14 mouse cellular contexts compared by ENCODE assay signal in genomic region chr17:83902091-83902490, GRCm38 (mm10). TPM values are rescaled to one million over a fixed set of nuclear protein-coding genes. Genes with fewer than 3 reads are reported as not detected.
DNase-seq lines count a peak whose midpoint lies in the region; ATAC-seq and TF ChIP-seq lines count a peak whose summit lies in the region.
"Had no signal": no experiment of that assay in that cellular context is flagged by ENCODE, and none has a peak within 500 bp of the region (broad histone marks: within the 10 kb centered on the region; RNA-seq: fewer than 3 reads in every experiment).

No protein-coding gene starts in this region.

- 0 out of 2 replicates have a peak overlapping the region, but pooled peaks have one; percentile 24 for H3K9ac ChIP-seq in hindbrain, embryonic 13.5 days
- H3K9ac ChIP-seq in hindbrain, embryonic 16.5 days (ENCODE audit: low read depth, low read length) = no peak overlapping the region
- H3K9ac ChIP-seq in CH12.LX (ENCODE audit: insufficient read depth, low read depth) = no peak overlapping the region
- no peak overlapping the region for H3K9ac ChIP-seq in embryonic facial prominence, embryonic 12.5 days

- H3K9me3 ChIP-seq in hindbrain, embryonic 13.5 days = no peaks in the 10 kb centered on the region
- H3K9me3 ChIP-seq in hindbrain, embryonic 16.5 days (ENCODE audit: control insufficient read depth, low read length) = no peaks in the 10 kb centered on the region
- H3K9me3 ChIP-seq in CH12.LX (replicated peaks; ENCODE audit: low read length) = no peaks in the 10 kb centered on the region
- no peaks in the 10 kb centered on the region for H3K9me3 ChIP-seq in embryonic facial prominence, embryonic 12.5 days
- H3K9me3 ChIP-seq: G1E had no signal

- no peaks in the 10 kb centered on the region for H3K36me3 ChIP-seq in hindbrain, embryonic 13.5 days
- no peaks in the 10 kb centered on the region for H3K36me3 ChIP-seq in hindbrain, embryonic 16.5 days (ENCODE audit: control insufficient read depth, insufficient read depth, low read length)
- H3K36me3 ChIP-seq in CH12.LX (replicated peaks in 1 of 2; ENCODE audit: control insufficient read depth in 1 of 2, insufficient read depth in 1 of 2, low read length in 1 of 2) (no peaks in the 10 kb centered on the region), myocyte (ENCODE audit: control insufficient read depth, insufficient read depth) (no peaks in the 10 kb centered on the region)
- no peaks in the 10 kb centered on the region for H3K36me3 ChIP-seq in embryonic facial prominence, embryonic 12.5 days
- H3K36me3 ChIP-seq: G1E had no signal

- TF ChIP-seq CTCF in CH12.LX (conservative IDR thresholded peaks at IDR 0.05 in 1 of 2, IDR thresholded peaks at IDR 0.05 in 1 of 2; ENCODE audit: low read depth in 2 of 2, low read length in 2 of 2) = no peak

- H3K4me1 ChIP-seq in hindbrain, embryonic 13.5 days (replicated peaks) = peaks cover 7% of the 10 kb centered on the region
- H3K4me1 ChIP-seq in hindbrain, embryonic 16.5 days (ENCODE audit: control insufficient read depth, insufficient read depth, low read depth, low read length) = peaks cover 2% of the 10 kb centered on the region; the same call in 1 of the 2 replicates
- H3K4me1 ChIP-seq in CH12.LX (ENCODE audit: control insufficient read depth in 1 of 2, insufficient read depth in 2 of 2) = peaks cover 9 to 26% of the 10 kb centered on the region in 2 experiments
- peaks cover 29% of the 10 kb centered on the region for H3K4me1 ChIP-seq in embryonic facial prominence, embryonic 12.5 days

- no peak overlapping the region for H3K4me2 ChIP-seq in hindbrain, embryonic 13.5 days
- H3K4me2 ChIP-seq in hindbrain, embryonic 16.5 days (ENCODE audit: low read length) = no peak overlapping the region
- H3K4me2 ChIP-seq in CH12.LX (ENCODE audit: insufficient read depth, low read depth, poor library complexity, severe bottlenecking) (no peak overlapping the region), myocyte (ENCODE audit: low read depth) (no peak overlapping the region)
- no peak overlapping the region for H3K4me2 ChIP-seq in embryonic facial prominence, embryonic 12.5 days (replicated peaks)

- dilution Hi-C loops in CH12.LX (cut with MboI; ENCODE audit: extremely low pct_ligation_motif_present, extremely low pct_unique_long_range_greater_than_20kb, low sequenced_read_pairs) = no loop called here

- no peak for ATAC-seq in hindbrain, embryonic 13.5 days (ENCODE audit: low FRiP score)
- ATAC-seq in hindbrain, embryonic 16.5 days = no peak
- ATAC-seq in embryonic facial prominence, embryonic 12.5 days (ENCODE audit: insufficient number of reproducible peaks, insufficient read depth, low FRiP score, low TSS enrichment) = no peak
- no peak for ATAC-seq in cerebellum, adult (ENCODE audit: insufficient number of reproducible peaks, low FRiP score, low TSS enrichment)
- ATAC-seq: midbrain, embryonic 16.5 days had no signal

- DNase-seq in CH12.LX (ENCODE audit: extremely low read depth) = peak; percentile 31
- no peak for DNase-seq in frontal cortex, adult 2 months (ENCODE audit: extremely low spot score in 1 of 2, low spot score in 1 of 2)
- DNase-seq: cerebellum, adult 11-12 months; kidney, adult 18-20 months; lung, postnatal 14 days; spleen, adult 18-20 months had no signal

- no peak for TF ChIP-seq RAD21 in CH12.LX (IDR thresholded peaks at IDR 0.05; ENCODE audit: low read depth, low read length)

- no peak for TF ChIP-seq EP300 in CH12.LX (IDR thresholded peaks at IDR 0.05; ENCODE audit: low read length)

- WGBS in hindbrain, embryonic 13.5 days = 47% methylated on average over 6 of the region's 6 CpGs
- 57% methylated on average over 6 of the region's 6 CpGs for WGBS in hindbrain, embryonic 16.5 days
- 34% methylated on average over 6 of the region's 6 CpGs for WGBS in embryonic facial prominence, embryonic 12.5 days

- no peak for TF ChIP-seq POLR2A in CH12.LX (IDR thresholded peaks at IDR 0.05; ENCODE audit: low read depth, low read length)
- TF ChIP-seq POLR2A in myocyte (IDR thresholded peaks at IDR 0.05; ENCODE audit: insufficient read length, low read depth) = no peak

- H3K27ac ChIP-seq in hindbrain, embryonic 13.5 days = no peak overlapping the region
- H3K27ac ChIP-seq in hindbrain, embryonic 16.5 days (ENCODE audit: low read depth, low read length) = no peak overlapping the region
- no peak overlapping the region for H3K27ac ChIP-seq in CH12.LX (ENCODE audit: insufficient read depth, low read depth)
- H3K27ac ChIP-seq in embryonic facial prominence, embryonic 12.5 days = peak overlapping the region; percentile 61; the same call in 1 of the 2 replicates

- no peak overlapping the region for H3K4me3 ChIP-seq in hindbrain, embryonic 13.5 days
- H3K4me3 ChIP-seq in hindbrain, embryonic 16.5 days (ENCODE audit: low read length) = no peak overlapping the region
- H3K4me3 ChIP-seq in CH12.LX (replicated peaks in 1 of 3; ENCODE audit: low read depth in 2 of 3, low read length in 2 of 3, poor library complexity in 1 of 3) (no peak overlapping the region), myocyte (no peak overlapping the region)
- H3K4me3 ChIP-seq in embryonic facial prominence, embryonic 12.5 days = no peak overlapping the region
- H3K4me3 ChIP-seq: erythroblast, embryonic 14.5 days had no signal

- H3K79me2 ChIP-seq in CH12.LX (replicated peaks; ENCODE audit: control insufficient read depth, extremely low read depth, insufficient read depth, poor library complexity, severe bottlenecking) = no peaks in the 10 kb centered on the region
- no peaks in the 10 kb centered on the region for H3K79me2 ChIP-seq in myocyte (ENCODE audit: control insufficient read depth, insufficient read depth)

- no peak overlapping the region for H3ac ChIP-seq in myocyte (ENCODE audit: control insufficient read depth, insufficient read length)

- no peaks in the 10 kb centered on the region for H3K27me3 ChIP-seq in hindbrain, embryonic 13.5 days
- H3K27me3 ChIP-seq in hindbrain, embryonic 16.5 days (replicated peaks; ENCODE audit: control insufficient read depth, insufficient read depth, low read length) = no peaks in the 10 kb centered on the region
- H3K27me3 ChIP-seq in CH12.LX (replicated peaks) (peaks cover 4% of the 10 kb centered on the region), myocyte (ENCODE audit: control insufficient read depth, insufficient read depth, insufficient read length) (peaks cover 6% of the 10 kb centered on the region)
- no peaks in the 10 kb centered on the region for H3K27me3 ChIP-seq in embryonic facial prominence, embryonic 12.5 days

- in situ Hi-C loops in CH12.LX (cut with MboI; ENCODE audit: low pct_ligation_motif_present, low pct_unique_long_range_greater_than_20kb, low sequenced_read_pairs) = loop anchor here (5.0 to 25.0 kb wide), 2 partner anchors 70 to 485 kb away; no protein-coding TSS in a partner anchor

TF ChIP-seq in CH12.LX, 34 proteins besides CTCF, POLR2A, EP300 and RAD21:
- TF ChIP-seq BHLHE40 (IDR thresholded peaks at IDR 0.05; ENCODE audit: low read depth, low read length) = peak; percentile 67
- no peak for TF ChIP-seq ZNF384 (IDR thresholded peaks at IDR 0.05; ENCODE audit: low read depth, low read length)
- TF ChIP-seq HCFC1 (IDR thresholded peaks at IDR 0.05; ENCODE audit: low read depth, low read length) = no peak

TF ChIP-seq in myocyte, 11 proteins besides CTCF, POLR2A, EP300 and RAD21:
- no peak for TF ChIP-seq REST (IDR thresholded peaks at IDR 0.05; ENCODE audit: insufficient read depth, insufficient read length)
- TF ChIP-seq E2F4 (IDR thresholded peaks at IDR 0.05; ENCODE audit: insufficient read depth) = no peak
- TF ChIP-seq CEBPB (IDR thresholded peaks at IDR 0.05; ENCODE audit: insufficient read depth, poor library complexity, severe bottlenecking) = peak; percentile 48; the same call in 1 of the 2 replicates
- peak in 1 of 3 experiments; percentile 10 for TF ChIP-seq MYOG (IDR thresholded peaks at IDR 0.05; ENCODE audit: control insufficient read depth in 1 of 3, insufficient read depth in 1 of 3, insufficient read length in 2 of 3, low read depth in 2 of 3)
- no peak for TF ChIP-seq USF1 (IDR thresholded peaks at IDR 0.05; ENCODE audit: low read depth)
- TF ChIP-seq MYOD1 (IDR thresholded peaks at IDR 0.05; ENCODE audit: control insufficient read depth in 1 of 3, insufficient read length in 2 of 3, low read depth in 2 of 3) = peak in 1 of 3 experiments; percentile 19
- no peak for TF ChIP-seq MAX (IDR thresholded peaks at IDR 0.05; ENCODE audit: low read depth)
- no peak for TF ChIP-seq TCF3 (IDR thresholded peaks at IDR 0.05; ENCODE audit: insufficient read length, low read depth)
- TF ChIP-seq POLR2AphosphoS2 (IDR thresholded peaks at IDR 0.05; ENCODE audit: insufficient read length, low read depth) = no peak
- no peak for TF ChIP-seq TCF12 (IDR thresholded peaks at IDR 0.05; ENCODE audit: insufficient read depth, poor library complexity, severe bottlenecking)
- no peak for TF ChIP-seq SRF (IDR thresholded peaks at IDR 0.05; ENCODE audit: control insufficient read depth, insufficient read length, low read depth)

RNA-seq across cellular contexts. Expression of gene Haao, which starts 54.3 kb away (rescaled TPM):
- 0.31 and 0.36 TPM in 2 replicates for polyA plus RNA-seq in hindbrain, embryonic 13.5 days (2015; fragmentation: Nextera tagmentation; extraction: Ambion mirVana)
- 0.15 and 0.51 TPM in 2 replicates for polyA plus RNA-seq in hindbrain, embryonic 16.5 days (2015; fragmentation: Nextera tagmentation; extraction: Ambion mirVana)
- total RNA-seq in CH12.LX (2012; rRNA removed) (12.3 and 18.6 TPM in 2 replicates), CH12.LX (2014; rRNA removed) (19.1 and 21.7 TPM in 2 replicates)
- polyA plus RNA-seq in CH12.LX (2012; ENCODE audit: insufficient read length, low read depth) (30.6 and 33.8 TPM in 2 replicates), myocyte (2012; fragmentation: generic; extraction: Trizol) (not detected)
- 0.20 and 0.90 TPM in 2 replicates for polyA plus RNA-seq in embryonic facial prominence, embryonic 12.5 days (2016; fragmentation: Nextera tagmentation; extraction: Ambion mirVana)
- polyA plus RNA-seq in frontal cortex, adult 2 months (2012; rRNA removed) = 0.11 and 0.16 TPM in 2 replicates
- polyA plus RNA-seq: erythroblast, embryonic 14.5 days had no signal

Comparison
In these comparisons a context has a peak if more than half of its experiments do, and no peak if none do; other contexts are left out.
1. RNA of gene Haao, which starts 54.3 kb away (polyA plus RNA-seq): 30.6 to 33.8 TPM in CH12.LX; 0.15 to 0.51 TPM in hindbrain, embryonic 16.5 days, 0.31 to 0.36 TPM in hindbrain, embryonic 13.5 days, 0.20 to 0.90 TPM in embryonic facial prominence, embryonic 12.5 days, 0.11 to 0.16 TPM in frontal cortex, adult 2 months and not detected in myocyte (single experiment); every median in the first group is over 10 times any median in the second.